Mouse (Mus musculus) left cerebral cortex, adult 2 months (tissue): ENCODE measurements around the gene Tnfrsf1a. TPM values are rescaled to one million over a fixed set of nuclear protein-coding genes. Genes with fewer than 3 reads are reported as not detected.
A peak's percentile ranks its signal among the peaks of the same experiment; 100 is the strongest.

Source experiments
- DNase-seq, 2 experiments: peaks; one replicate each; pipeline ENCODE4 v3.0.0; 2021 to 2022; ENCODE audit warnings: low spot score in 2 of 2, mixed read lengths in 1 of 2; ENCODE audit errors: extremely low spot score in 1 of 2
- H3K27ac ChIP-seq: fragments of 200-600 bp; 2 replicates; pipeline ENCODE4 v1.8.1; 2022
- H3K4me3 ChIP-seq: fragments of 200-600 bp; 2 replicates; pipeline ENCODE4 v1.8.1; 2022
- CTCF ChIP-seq: fragments of 200-600 bp; IDR thresholded peaks from 2 replicates; pipeline ENCODE4 v1.8.1; 2022; ENCODE audit warnings: antibody characterized with exemption, mild to moderate bottlenecking, moderate library complexity
- intact Hi-C: fragments of 180-260 bp; cut with DNase I; formaldehyde crosslinking; loops from one replicate; pipeline ENCODE4 v1.15.1; 2025
- total RNA-seq, 2 experiments: library from RNA; stranded (reverse); gene quantifications; 2 replicates each; pipeline ENCODE4 v1.2.3; 2021

The Tnfrsf1a gene
- total RNA-seq, 2 experiments from 2014 or later = 10.8 to 11.1 TPM

GRCm38 (mm10) chr6:125349575-125350230 is 541 bp downstream of the Tnfrsf1a start:
- Histone ChIP-seq H3K27ac (peak overlapping the region; percentile 73), H3K4me3 (peak overlapping the region; percentile 48)
- intact Hi-C loops = loop anchor here (1.0 kb wide), 1 partner anchor 35 kb away; no protein-coding TSS in a partner anchor
- no peak for TF ChIP-seq CTCF
- DNase-seq = peak in 1 of 2 experiments; percentile 22

DNA sequence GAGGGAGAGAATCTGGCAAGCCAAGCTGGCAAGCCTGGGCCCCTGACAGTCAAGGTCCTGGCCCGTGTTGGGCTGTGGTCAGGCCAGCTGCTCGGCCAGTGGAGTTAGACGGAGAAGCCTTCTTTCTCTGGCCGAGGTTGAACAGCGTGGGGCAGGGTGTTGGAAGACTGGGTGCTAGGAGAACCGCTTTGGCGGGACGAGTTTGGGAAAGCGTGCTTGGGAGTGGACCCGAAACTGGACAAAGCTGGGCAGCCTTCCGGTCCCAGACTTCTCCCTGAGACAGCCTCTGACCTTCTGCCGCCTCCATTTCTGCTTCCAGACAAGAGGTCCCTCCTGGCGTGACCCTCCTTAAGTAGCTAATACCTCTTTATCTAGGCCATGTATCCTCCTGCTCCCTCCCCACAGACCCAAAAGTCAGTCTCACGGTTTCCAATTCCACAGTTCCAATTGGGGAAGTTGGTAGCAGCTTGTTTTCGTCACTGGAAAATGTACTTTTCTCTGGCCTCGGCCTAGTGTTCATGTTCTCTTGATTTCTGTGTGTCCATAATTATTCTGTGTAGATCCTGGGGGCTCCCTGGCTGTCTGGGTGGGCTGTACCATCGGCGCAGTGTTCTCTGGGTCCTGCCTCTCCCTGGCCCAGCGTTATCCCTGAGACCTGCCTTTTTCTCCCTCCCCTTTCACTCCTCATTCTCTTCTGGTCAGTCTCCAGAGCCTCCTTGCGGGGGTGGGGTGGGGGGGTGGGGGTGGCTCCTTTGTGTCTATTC is 1.3 kb downstream of the Tnfrsf1a start:
- Histone ChIP-seq H3K27ac (peak overlapping the region; percentile 73), H3K4me3 (peak overlapping the region; percentile 48)
- no peak for DNase-seq
- intact Hi-C loops = no loop called here
- TF ChIP-seq CTCF = no peak

- DNase-seq = no peak
- H3K4me3 ChIP-seq = no peak overlapping the region; the same call in 1 of the 2 replicates
- intact Hi-C loops = no loop called here
- TF ChIP-seq CTCF = no peak
- no peak overlapping the region for H3K27ac ChIP-seq
Measured at GRCm38 (mm10) chr6:125350995-125351324, 1.8 kb downstream of the Tnfrsf1a start.

DNA sequence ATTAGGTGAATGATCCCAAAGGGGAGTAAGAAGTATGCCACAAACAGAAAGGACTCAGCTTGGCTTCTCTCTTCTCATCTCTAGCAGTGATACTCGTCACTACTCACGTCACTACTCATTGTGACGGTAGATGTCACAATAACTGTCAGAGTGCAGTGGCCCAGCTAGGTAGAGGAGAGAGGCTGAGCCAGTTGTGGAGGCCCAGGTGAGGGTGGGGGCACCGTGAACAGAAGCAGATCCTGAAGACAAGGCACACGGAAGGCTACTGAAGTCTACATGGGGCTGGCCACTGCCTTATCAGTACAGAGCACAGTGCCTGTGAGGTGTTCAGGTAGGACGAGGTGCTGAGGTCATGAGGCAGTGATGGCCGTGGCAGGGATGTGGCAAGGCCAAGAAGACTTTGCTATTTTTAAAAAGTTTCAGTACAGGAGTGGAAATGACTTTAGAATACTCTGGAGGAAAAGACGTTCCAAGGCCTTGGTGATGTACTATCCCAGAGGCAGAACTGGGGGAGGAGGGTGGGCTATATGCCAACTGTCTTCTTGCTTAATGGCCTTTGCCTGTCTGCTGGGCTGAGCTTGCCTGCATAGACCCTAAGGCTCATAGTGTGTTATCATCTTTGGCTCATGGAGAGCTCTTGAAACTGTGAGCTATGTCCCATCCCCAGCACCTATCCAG is 2.3 kb downstream of the Tnfrsf1a start:
- no peak for DNase-seq
- intact Hi-C loops = no loop called here
- H3K27ac ChIP-seq = no peak overlapping the region
- no peak overlapping the region for H3K4me3 ChIP-seq
- no peak for TF ChIP-seq CTCF

GRCm38 (mm10) chr6:125352046-125352384 is 2.9 kb downstream of the Tnfrsf1a start:
- H3K27ac ChIP-seq = no peak overlapping the region
- no peak overlapping the region for H3K4me3 ChIP-seq
- intact Hi-C loops = no loop called here
- no peak for TF ChIP-seq CTCF
- no peak for DNase-seq

DNA sequence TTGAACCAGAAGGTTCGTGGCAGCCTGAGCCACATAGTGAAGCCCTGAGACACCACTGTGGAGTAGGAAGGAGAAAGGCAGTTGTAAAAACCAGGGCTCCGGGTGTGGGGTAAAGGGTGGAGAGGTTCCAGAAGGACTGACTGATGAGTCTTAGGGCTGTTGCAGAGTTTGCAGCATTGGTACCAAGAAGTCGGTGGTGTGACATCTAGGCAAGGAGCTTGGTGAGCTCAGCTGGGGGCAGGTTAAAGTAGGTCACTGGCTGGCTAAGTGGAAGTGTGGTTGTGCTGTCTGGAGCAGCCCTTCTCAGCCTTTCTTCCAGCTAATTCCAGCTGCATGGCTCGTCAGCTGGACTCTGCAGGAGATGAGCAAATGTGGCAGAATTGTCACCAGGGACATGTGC is 3.6 kb downstream of the Tnfrsf1a start:
- no peak for DNase-seq
- intact Hi-C loops = no loop called here
- H3K4me3 ChIP-seq = no peak overlapping the region
- no peak overlapping the region for H3K27ac ChIP-seq
- TF ChIP-seq CTCF = no peak

DNA sequence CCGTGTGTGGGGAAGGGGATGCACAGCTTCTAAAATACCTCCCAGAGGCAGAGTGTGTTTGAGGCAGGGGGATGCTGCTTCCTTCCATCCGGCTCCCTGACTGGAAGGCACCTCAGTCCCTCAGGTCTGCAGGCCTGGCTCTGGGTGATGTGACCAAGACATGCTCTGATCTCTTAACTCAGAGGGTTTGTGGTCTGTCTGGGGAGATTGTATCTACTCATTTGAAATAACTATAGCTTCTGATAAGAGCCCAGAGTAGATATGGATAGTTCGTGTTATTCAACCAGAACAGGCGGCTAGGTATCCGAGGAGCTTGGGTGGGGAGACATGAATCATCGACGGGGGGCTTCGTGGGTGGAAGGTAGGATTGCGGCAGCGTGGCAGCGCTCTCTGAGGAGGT is 4.1 kb downstream of the Tnfrsf1a start:
- TF ChIP-seq CTCF = no peak
- Histone ChIP-seq H3K27ac (no peak overlapping the region), H3K4me3 (no peak overlapping the region)
- no peak for DNase-seq
- intact Hi-C loops = no loop called here

DNA sequence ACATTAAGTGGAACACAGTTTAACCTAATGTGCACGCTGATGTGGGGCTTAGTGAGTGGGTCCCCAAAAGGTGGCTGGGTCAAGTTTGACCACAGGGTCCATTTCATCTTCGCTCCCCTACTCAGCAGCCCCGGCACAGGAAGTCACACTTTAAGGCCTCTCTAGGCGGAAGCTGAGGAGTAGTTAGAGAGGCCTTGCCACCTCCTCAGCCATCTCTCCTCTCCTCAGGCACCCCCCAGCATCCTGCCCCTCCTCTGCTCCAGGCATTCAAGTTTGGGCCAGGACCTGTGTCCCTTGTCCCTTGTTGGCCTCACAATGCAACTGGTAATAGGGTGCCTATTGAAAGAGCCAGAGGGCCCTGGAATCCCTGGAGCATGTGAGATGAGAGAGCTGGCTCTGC is 4.5 kb downstream of the Tnfrsf1a start:
- DNase-seq = no peak
- no peak for TF ChIP-seq CTCF
- no peak overlapping the region for H3K4me3 ChIP-seq
- intact Hi-C loops = no loop called here
- no peak overlapping the region for H3K27ac ChIP-seq

DNA sequence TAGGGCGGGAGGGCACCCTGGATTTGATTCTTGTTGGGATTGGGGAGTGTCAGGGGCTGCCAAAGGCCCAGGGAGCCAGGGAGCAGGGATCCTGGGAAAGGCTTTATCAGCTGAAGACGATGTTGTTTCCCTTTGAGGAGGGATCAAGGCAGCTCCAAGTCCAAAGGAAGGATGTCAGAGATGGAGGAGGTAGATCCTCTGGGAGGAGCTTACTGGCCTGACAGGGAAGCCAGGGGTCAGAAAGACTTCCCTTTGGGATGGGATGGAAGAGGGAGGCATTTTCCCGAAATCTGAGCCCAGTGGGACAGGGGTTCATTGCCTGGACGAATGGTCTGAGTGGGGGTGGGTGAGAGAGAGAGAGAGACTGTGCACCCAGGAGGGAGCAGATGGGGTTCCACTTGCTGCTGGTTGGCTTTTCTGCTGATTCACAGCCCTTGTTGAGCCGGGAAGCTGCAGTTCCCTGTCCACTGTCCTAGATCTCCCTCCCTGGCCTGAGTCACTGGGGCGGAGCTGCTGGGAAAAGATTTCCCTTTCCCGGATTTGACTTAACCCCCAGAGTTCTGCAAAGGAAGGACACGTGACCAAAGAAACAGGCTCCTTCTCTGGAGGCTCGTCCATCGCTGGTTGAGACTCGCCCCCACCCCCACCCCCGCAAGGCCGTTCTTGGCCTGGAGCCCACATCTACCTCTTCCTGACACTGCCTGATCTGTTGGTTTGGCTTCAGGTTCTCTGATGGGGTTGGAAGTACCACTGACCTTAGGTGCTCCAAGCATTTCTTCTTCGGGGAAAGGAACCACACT is 5.4 kb downstream of the Tnfrsf1a start:
- intact Hi-C loops = no loop called here

DNA sequence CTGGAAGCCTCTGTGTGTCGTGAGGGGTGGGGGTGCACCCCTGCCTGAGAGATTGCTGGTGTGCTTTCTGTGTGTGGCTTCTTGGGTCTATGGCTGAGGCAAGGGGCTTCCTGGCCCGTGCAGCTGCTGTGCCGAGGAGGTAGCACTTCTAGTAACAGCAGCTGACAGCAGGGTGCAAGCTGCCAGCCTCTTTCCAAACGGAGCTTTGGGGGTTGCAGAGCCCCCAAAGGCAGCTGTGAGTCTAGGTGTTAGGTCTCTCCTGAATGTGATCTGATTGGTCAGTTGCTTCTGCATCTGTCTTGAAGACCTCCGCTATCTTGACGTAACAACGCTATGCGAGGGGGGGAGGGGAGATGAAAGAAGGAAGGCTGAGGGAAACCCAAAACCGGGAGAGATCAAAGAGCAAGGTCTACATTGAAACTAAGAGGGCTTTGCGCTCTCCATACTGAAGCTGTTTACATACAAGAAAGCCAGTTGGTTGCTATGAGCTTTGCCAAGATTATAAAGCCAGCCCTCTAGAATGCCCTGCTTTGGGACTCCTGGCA is 6.1 kb downstream of the Tnfrsf1a start:
- DNase-seq = no peak
- H3K4me3 ChIP-seq = no peak overlapping the region
- intact Hi-C loops = no loop called here
- TF ChIP-seq CTCF = no peak
- no peak overlapping the region for H3K27ac ChIP-seq

More for the DNA sequence above, 5.4 kb downstream of the Tnfrsf1a start:
- TF ChIP-seq CTCF = no peak
- peak overlapping the region; percentile 47 for H3K27ac ChIP-seq
- DNase-seq = peak in 1 of 2 experiments; percentile 32
- no peak overlapping the region for H3K4me3 ChIP-seq

DNA sequence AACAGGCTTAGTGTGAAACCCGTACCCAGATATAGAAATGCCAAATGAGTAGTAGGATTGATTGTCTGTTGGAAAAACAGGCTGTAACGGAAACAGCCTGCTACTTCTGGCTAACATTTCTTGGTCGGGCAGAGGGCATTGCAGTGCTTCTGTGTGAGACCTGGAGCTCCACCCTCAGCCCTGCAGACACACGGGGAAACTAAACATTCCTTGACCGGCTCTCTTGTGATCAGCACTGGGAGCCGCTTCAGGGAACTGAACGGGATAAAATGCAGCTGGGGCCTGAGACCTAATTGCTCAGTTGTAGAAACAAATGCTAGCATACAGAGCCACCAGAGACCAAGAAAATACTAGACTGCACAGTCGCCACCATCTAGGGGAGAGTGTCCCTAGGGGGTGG is 7.1 kb downstream of the Tnfrsf1a start:
- no peak overlapping the region for H3K4me3 ChIP-seq
- no peak for DNase-seq
- TF ChIP-seq CTCF = no peak
- H3K27ac ChIP-seq = no peak overlapping the region
- intact Hi-C loops = no loop called here

DNA sequence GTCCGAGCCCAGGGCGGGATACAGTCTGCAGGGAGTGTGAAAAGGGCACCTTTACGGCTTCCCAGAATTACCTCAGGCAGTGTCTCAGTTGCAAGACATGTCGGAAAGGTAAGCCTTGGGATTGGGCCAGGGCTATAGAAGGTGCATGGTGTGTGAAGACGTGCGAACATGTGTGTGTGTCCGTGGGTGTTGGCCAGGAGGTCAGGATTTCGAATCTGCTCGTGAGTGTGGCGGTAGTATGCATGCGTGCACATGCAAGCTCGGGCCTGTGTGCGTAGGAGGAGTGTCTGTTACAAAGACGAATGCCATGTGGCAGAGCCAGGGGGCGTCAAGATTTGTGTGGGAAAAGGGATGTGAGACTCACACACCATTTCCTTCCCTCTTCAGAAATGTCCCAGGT is 8.2 kb downstream of the Tnfrsf1a start:
- intact Hi-C loops = no loop called here
- H3K27ac ChIP-seq = no peak overlapping the region
- no peak overlapping the region for H3K4me3 ChIP-seq
- no peak for DNase-seq
- no peak for TF ChIP-seq CTCF
